Mouse (Mus musculus): ENCODE results near the gene Flrt3.

The Flrt3 gene

DNA sequence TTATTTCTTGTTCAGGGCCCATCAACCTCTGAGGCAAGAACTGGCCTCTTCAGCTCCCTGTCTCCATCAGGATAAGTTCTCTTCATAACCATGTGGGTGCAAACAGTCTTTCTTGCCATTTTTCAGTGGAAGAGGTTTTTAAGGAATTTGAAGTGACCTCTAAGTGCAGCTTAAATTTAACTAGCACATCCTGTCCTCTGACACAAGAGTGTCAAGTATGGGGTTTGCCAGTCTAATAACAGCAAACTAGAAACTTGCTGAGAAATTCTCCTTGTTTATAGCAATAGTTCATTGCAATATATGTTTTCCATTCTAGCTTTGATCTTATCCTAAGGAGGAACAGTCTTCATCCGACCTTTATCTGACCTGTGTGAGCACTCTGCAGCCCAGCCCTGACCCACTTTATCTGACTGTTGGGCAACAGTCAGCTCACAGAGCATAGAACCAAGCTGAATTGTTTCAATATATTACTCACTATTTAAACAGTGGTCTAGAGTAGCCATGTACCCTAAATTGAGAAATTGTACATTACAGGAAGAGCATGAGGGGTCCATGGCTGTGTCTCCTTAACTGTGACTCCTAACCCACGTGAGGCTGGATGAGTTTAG is 49.4 kb downstream of the Flrt3 start:
- DNase-seq: no peak

DNA sequence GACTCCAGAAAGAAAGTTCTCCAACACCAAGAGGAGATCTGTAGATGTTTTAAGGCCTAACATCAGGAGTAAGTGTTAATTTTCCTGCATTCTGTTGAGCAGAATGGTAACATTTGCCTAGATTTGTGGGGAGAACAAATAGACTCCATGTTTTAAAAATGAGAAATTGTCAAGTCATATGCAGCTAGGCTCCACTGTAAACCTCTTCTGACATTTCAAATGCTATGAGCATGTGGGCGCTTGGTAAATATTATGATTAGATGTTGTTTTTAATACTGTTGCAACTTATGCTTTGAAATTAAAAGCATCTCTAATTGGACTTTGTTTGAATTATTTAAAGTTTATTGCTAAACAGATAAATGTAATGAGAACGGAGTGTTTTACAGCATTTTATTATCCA is 55.8 kb downstream of the Flrt3 start:
- no peak for DNase-seq

Measured in kidney, postnatal 10 days (tissue).